22 mouse cellular contexts compared by ENCODE assay signal in the genomic region with DNA sequence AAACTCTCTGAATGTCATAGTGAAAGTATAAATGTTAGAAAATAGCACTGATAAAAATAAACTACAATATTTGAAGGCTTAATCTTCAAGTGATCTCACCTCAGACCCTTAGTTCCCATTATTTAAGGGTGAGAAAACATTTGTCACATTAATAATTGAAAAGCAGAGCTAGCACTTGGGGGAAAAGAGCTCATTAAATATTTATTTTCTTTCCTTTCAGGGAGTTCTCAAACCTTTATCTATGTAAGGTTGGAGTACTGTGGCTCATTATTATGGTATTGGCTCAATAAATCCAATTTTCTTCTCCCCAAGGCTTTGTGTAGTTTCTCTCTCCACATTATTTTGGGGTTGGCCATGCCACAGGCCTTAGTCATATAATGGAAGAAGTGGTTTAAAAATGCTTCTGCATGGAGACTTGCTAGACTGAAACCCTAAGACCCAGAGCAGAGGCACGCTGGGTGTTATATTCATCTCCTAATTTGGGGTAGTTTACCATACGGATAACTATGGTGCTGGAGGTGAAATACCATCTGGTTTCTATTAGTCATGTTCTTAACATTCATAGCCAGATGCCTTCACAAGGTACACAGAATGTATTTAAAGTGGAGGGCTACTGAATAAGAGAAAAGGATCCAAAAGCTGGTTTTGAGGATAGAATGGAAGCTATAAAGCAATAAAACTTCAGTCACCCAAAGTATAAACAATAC. TPM values are rescaled to one million over a fixed set of nuclear protein-coding genes. Genes with fewer than 3 reads are reported as not detected.
DNase-seq lines count a peak whose midpoint lies in the region; ATAC-seq and TF ChIP-seq lines count a peak whose summit lies in the region.
"Had no signal": no experiment of that assay in that cellular context is flagged by ENCODE, and none has a peak within 500 bp of the region (broad histone marks: within the 10 kb centered on the region; RNA-seq: fewer than 3 reads in every experiment).

No protein-coding gene starts in this region.

- H3K27me3 ChIP-seq in midbrain, embryonic 15.5 days (replicated peaks) = no peaks in the 10 kb centered on the region
- H3K27me3 ChIP-seq: CH12.LX; forebrain, embryonic 15.5 days; hindbrain, embryonic 13.5 days; liver, embryonic 13.5 days; lung, embryonic 15.5 days; stomach, embryonic 15.5 days had no signal

- H3K4me2 ChIP-seq in midbrain, embryonic 15.5 days = no peak overlapping the region
- H3K4me2 ChIP-seq: forebrain, embryonic 15.5 days; hindbrain, embryonic 13.5 days; liver, embryonic 13.5 days; lung, embryonic 15.5 days; stomach, embryonic 15.5 days had no signal

- no peaks in the 10 kb centered on the region for H3K36me3 ChIP-seq in midbrain, embryonic 15.5 days (replicated peaks)
- H3K36me3 ChIP-seq: forebrain, embryonic 15.5 days; hindbrain, embryonic 13.5 days; liver, embryonic 13.5 days; lung, embryonic 15.5 days; stomach, embryonic 15.5 days had no signal

- H3K4me1 ChIP-seq in midbrain, embryonic 15.5 days = no peaks in the 10 kb centered on the region
- H3K4me1 ChIP-seq: forebrain, embryonic 15.5 days; hindbrain, embryonic 13.5 days; liver, embryonic 13.5 days; lung, embryonic 15.5 days; stomach, embryonic 15.5 days had no signal

- no peak for TF ChIP-seq CTCF in layer of hippocampus, adult 2 months (conservative IDR thresholded peaks at IDR 0.05)

- ATAC-seq in midbrain, embryonic 15.5 days (replicated peaks) = peak; percentile 58; the same call in 1 of the 2 replicates
- ATAC-seq: forebrain, embryonic 15.5 days had no signal

- 0 out of 2 replicates have a peak overlapping the region, but pooled peaks have one; percentile 19 for H3K27ac ChIP-seq in layer of hippocampus, adult 2 months
- no peak overlapping the region for H3K27ac ChIP-seq in midbrain, embryonic 15.5 days
- H3K27ac ChIP-seq: forebrain, embryonic 15.5 days; hindbrain, embryonic 13.5 days; liver, embryonic 13.5 days; lung, embryonic 15.5 days; macrophage; stomach, embryonic 15.5 days had no signal

- 54% methylated on average over 2 of the region's 2 CpGs for WGBS in midbrain, embryonic 15.5 days

- no peak overlapping the region for H3K9ac ChIP-seq in midbrain, embryonic 15.5 days
- H3K9ac ChIP-seq: forebrain, embryonic 15.5 days; hindbrain, embryonic 13.5 days; liver, embryonic 13.5 days; lung, embryonic 15.5 days; stomach, embryonic 15.5 days had no signal

- no peaks in the 10 kb centered on the region for H3K9me3 ChIP-seq in midbrain, embryonic 15.5 days
- H3K9me3 ChIP-seq: forebrain, embryonic 15.5 days; hindbrain, embryonic 13.5 days; liver, embryonic 13.5 days; lung, embryonic 15.5 days; stomach, embryonic 15.5 days had no signal

- no peak overlapping the region for H3K4me3 ChIP-seq in layer of hippocampus, adult 2 months
- H3K4me3 ChIP-seq in midbrain, embryonic 15.5 days = no peak overlapping the region
- H3K4me3 ChIP-seq: forebrain, embryonic 15.5 days; hindbrain, embryonic 13.5 days; liver, embryonic 13.5 days; lung, embryonic 15.5 days; stomach, embryonic 15.5 days had no signal

- peak; percentile 7 for DNase-seq in cerebellum, adult 8-10 months
- no peak for DNase-seq in cerebellum, postnatal 25 days
- DNase-seq in layer of hippocampus, adult 2 months (ENCODE audit: low spot score in 2 of 2) = peak in 1 of 2 experiments; percentile 3
- DNase-seq in layer of hippocampus, postnatal 10 days (ENCODE audit: low spot score in 2 of 2) = no peak
- DNase-seq in retina, embryonic 14.5 days (ENCODE audit: low spot score) = peak; percentile 56
- no peak for DNase-seq in retina, postnatal 1 day
- no peak for DNase-seq in right cerebral cortex, adult 2 months (ENCODE audit: low spot score in 2 of 2)
- DNase-seq: adrenal gland, adult 8-10 months; gastrocnemius, postnatal 25 days; kidney, adult 18-20 months; kidney, postnatal 10 days; left cerebral cortex, postnatal 4 days; liver, embryonic 13.5 days; right cerebral cortex, postnatal 14 days had no signal

RNA-seq across cellular contexts. Expression of gene Scn7a, which starts 57.7 kb away (rescaled TPM):
- total RNA-seq in layer of hippocampus, adult 2 months (2021) = 1 to 10 TPM in 1 of 2 experiments, under 1 TPM in 1; 0.74 to 1.0 TPM
- under 1 TPM; 0.94 to 0.98 TPM for total RNA-seq in layer of hippocampus, postnatal 10 days (2021)
- polyA plus RNA-seq in midbrain, embryonic 15.5 days (2015; fragmentation: Nextera tagmentation; extraction: Ambion mirVana) = 0.08 and 0.17 TPM in 2 replicates
- total RNA-seq: CH12.LX; monocyte, adult 5-6 weeks had no signal
- polyA plus RNA-seq: forebrain, embryonic 15.5 days; macrophage had no signal

Comparison
In these comparisons a context has a peak if more than half of its experiments do, and no peak if none do; other contexts are left out.
1. DNase-seq: peak in cerebellum, adult 8-10 months (single experiment) and retina, embryonic 14.5 days (single experiment); none in cerebellum, postnatal 25 days (0 of 2), layer of hippocampus, postnatal 10 days (0 of 2), retina, postnatal 1 day (single experiment) and right cerebral cortex, adult 2 months (0 of 2).